ENCODE assay signal across 15 mouse cellular contexts in the genomic region with DNA sequence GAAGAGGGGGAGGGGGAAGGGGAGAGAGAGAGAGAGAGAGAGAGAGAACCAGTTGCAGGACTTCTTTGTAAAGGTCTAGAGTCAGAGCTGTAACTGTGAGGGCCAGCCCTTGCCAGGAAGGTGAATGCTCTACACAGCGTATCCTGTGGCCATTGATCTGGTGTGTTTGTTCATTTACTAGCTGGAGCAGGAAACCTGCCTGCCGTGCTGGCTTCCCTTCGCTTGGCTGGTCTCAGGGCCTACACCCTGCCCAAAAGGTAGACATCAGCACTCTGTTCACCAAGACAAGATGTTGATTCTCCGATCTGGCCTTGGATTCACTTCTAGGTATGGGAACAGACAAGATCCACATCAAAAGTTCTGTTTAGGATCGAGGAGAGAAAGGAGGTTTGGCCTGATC.
DNase-seq lines count a peak whose midpoint lies in the region; ATAC-seq and TF ChIP-seq lines count a peak whose summit lies in the region.
"Had no signal": no experiment of that assay in that cellular context is flagged by ENCODE, and none has a peak within 500 bp of the region (broad histone marks: within the 10 kb centered on the region; RNA-seq: fewer than 3 reads in every experiment).

No protein-coding gene starts in this region.

- peak; percentile 52; the same call in 1 of the 2 replicates for ATAC-seq in intestine, embryonic 15.5 days
- no peak for ATAC-seq in intestine, postnatal 0 days
- peak; percentile 78 for ATAC-seq in CD4-positive, CD25-positive, alpha-beta regulatory T cell, adult 4 months
- ATAC-seq in kidney, embryonic 14.5 days (ENCODE audit: low FRiP score, low TSS enrichment), result no peak
- ATAC-seq in liver, embryonic 16.5 days (ENCODE audit: low read depth), result 0 out of 2 replicates have a peak, but pooled peaks have one; percentile 43
- ATAC-seq: forebrain, embryonic 15.5 days; hindbrain, postnatal 0 days; lung, postnatal 0 days; midbrain, embryonic 13.5 days had no signal

- intact Hi-C loops in left cerebral cortex, postnatal 36 days (cut with DNase I), result no loop called here
- intact Hi-C loops in heart, postnatal 36 days (cut with DNase I), result no loop called here

- H3K9me3 ChIP-seq in intestine, embryonic 15.5 days, result no peaks in the 10 kb centered on the region
- H3K9me3 ChIP-seq in intestine, postnatal 0 days (ENCODE audit: control insufficient read depth), result no peaks in the 10 kb centered on the region
- H3K9me3 ChIP-seq in kidney, embryonic 14.5 days (ENCODE audit: control insufficient read depth, low read length), result no peaks in the 10 kb centered on the region
- H3K9me3 ChIP-seq in liver, embryonic 16.5 days (replicated peaks; ENCODE audit: control insufficient read depth, low read length), result no peaks in the 10 kb centered on the region
- H3K9me3 ChIP-seq: forebrain, embryonic 15.5 days; heart, embryonic 15.5 days; midbrain, embryonic 13.5 days; neural tube, embryonic 13.5 days had no signal

- 67% methylated on average over 5 of the region's 5 CpGs for WGBS in intestine, embryonic 15.5 days
- 64% methylated on average over 5 of the region's 5 CpGs for WGBS in intestine, postnatal 0 days
- WGBS in kidney, embryonic 14.5 days, result 65% methylated on average over 5 of the region's 5 CpGs
- 49% methylated on average over 5 of the region's 5 CpGs for WGBS in liver, embryonic 16.5 days (ENCODE audit: insufficient replicate concordance)

- peaks cover 23% of the 10 kb centered on the region for H3K4me1 ChIP-seq in intestine, embryonic 15.5 days (replicated peaks)
- peaks cover 7% of the 10 kb centered on the region; the same call in 1 of the 2 replicates for H3K4me1 ChIP-seq in intestine, postnatal 0 days (replicated peaks; ENCODE audit: control insufficient read depth, insufficient read depth, low read length)
- H3K4me1 ChIP-seq in kidney, embryonic 14.5 days (ENCODE audit: control insufficient read depth, insufficient read depth, low read length), result peaks cover 35% of the 10 kb centered on the region
- H3K4me1 ChIP-seq in liver, embryonic 16.5 days (ENCODE audit: control insufficient read depth, low read depth, low read length), result no peaks in the 10 kb centered on the region; the same call in 1 of the 2 replicates

- H3K27me3 ChIP-seq in intestine, embryonic 15.5 days (replicated peaks), result no peaks in the 10 kb centered on the region
- no peaks in the 10 kb centered on the region for H3K27me3 ChIP-seq in intestine, postnatal 0 days (replicated peaks; ENCODE audit: control insufficient read depth, insufficient read depth, low read length)
- H3K27me3 ChIP-seq in kidney, embryonic 14.5 days (ENCODE audit: control insufficient read depth, insufficient read depth, low read length), result no peaks in the 10 kb centered on the region
- H3K27me3 ChIP-seq in liver, embryonic 16.5 days (ENCODE audit: control insufficient read depth, insufficient read depth, low read depth, low read length), result no peaks in the 10 kb centered on the region
- H3K27me3 ChIP-seq: forebrain, embryonic 15.5 days; heart, embryonic 15.5 days; midbrain, embryonic 13.5 days; neural tube, embryonic 13.5 days had no signal

- H3K27ac ChIP-seq in intestine, embryonic 15.5 days, result no peak overlapping the region
- H3K27ac ChIP-seq in intestine, postnatal 0 days (ENCODE audit: low read depth, low read length), result no peak overlapping the region
- H3K27ac ChIP-seq in kidney, embryonic 14.5 days (ENCODE audit: low read depth, low read length), result 0 out of 2 replicates have a peak overlapping the region, but pooled peaks have one; percentile 3
- no peak overlapping the region for H3K27ac ChIP-seq in liver, embryonic 16.5 days (ENCODE audit: low read length)
- H3K27ac ChIP-seq: forebrain, embryonic 15.5 days; heart, embryonic 15.5 days; hindbrain, postnatal 0 days; midbrain, embryonic 13.5 days; neural tube, embryonic 13.5 days had no signal

- H3K4me3 ChIP-seq in intestine, embryonic 15.5 days (replicated peaks), result no peak overlapping the region
- H3K4me3 ChIP-seq in intestine, postnatal 0 days (ENCODE audit: low read depth, low read length), result no peak overlapping the region
- no peak overlapping the region for H3K4me3 ChIP-seq in kidney, embryonic 14.5 days (ENCODE audit: low read length)
- no peak overlapping the region for H3K4me3 ChIP-seq in liver, embryonic 16.5 days (ENCODE audit: low read depth, low read length)
- H3K4me3 ChIP-seq: forebrain, embryonic 15.5 days; heart, embryonic 15.5 days; midbrain, embryonic 13.5 days; neural tube, embryonic 13.5 days had no signal

- H3K9ac ChIP-seq in intestine, embryonic 15.5 days, result no peak overlapping the region
- H3K9ac ChIP-seq in intestine, postnatal 0 days (ENCODE audit: low read depth, low read length), result no peak overlapping the region
- H3K9ac ChIP-seq in kidney, embryonic 14.5 days (ENCODE audit: low read depth, low read length), result no peak overlapping the region
- H3K9ac ChIP-seq in liver, embryonic 16.5 days (ENCODE audit: low read depth, low read length), result no peak overlapping the region
- H3K9ac ChIP-seq: forebrain, embryonic 15.5 days; heart, embryonic 15.5 days; midbrain, embryonic 13.5 days; neural tube, embryonic 13.5 days had no signal

- no peaks in the 10 kb centered on the region for H3K36me3 ChIP-seq in intestine, embryonic 15.5 days
- no peaks in the 10 kb centered on the region for H3K36me3 ChIP-seq in intestine, postnatal 0 days (ENCODE audit: control insufficient read depth, insufficient read depth)
- H3K36me3 ChIP-seq in kidney, embryonic 14.5 days (ENCODE audit: control insufficient read depth, insufficient read depth, low read length), result no peaks in the 10 kb centered on the region
- H3K36me3 ChIP-seq in liver, embryonic 16.5 days (ENCODE audit: control insufficient read depth, insufficient read depth), result no peaks in the 10 kb centered on the region
- H3K36me3 ChIP-seq: forebrain, embryonic 15.5 days; heart, embryonic 15.5 days; midbrain, embryonic 13.5 days; neural tube, embryonic 13.5 days had no signal

- TF ChIP-seq CTCF in intestine, postnatal 0 days (IDR thresholded peaks at IDR 0.05; ENCODE audit: low read depth), result no peak

- H3K4me2 ChIP-seq in intestine, embryonic 15.5 days (replicated peaks), result no peak overlapping the region
- no peak overlapping the region for H3K4me2 ChIP-seq in intestine, postnatal 0 days (replicated peaks; ENCODE audit: low read depth)
- no peak overlapping the region for H3K4me2 ChIP-seq in kidney, embryonic 14.5 days (replicated peaks; ENCODE audit: low read depth, low read length)
- H3K4me2 ChIP-seq in liver, embryonic 16.5 days (ENCODE audit: low read depth, low read length), result no peak overlapping the region
- H3K4me2 ChIP-seq: forebrain, embryonic 15.5 days; heart, embryonic 15.5 days; midbrain, embryonic 13.5 days; neural tube, embryonic 13.5 days had no signal

- no peak for DNase-seq in left cerebral cortex, postnatal 36 days (ENCODE audit: low spot score in 2 of 2)
- DNase-seq in heart, postnatal 36 days, result no peak
- DNase-seq in adrenal gland, postnatal 14 days, result no peak
- DNase-seq: cerebellum, postnatal 36 days had no signal

Comparison
In these comparisons a context has a peak if more than half of its experiments do, and no peak if none do; other contexts are left out.
1. ATAC-seq: peak in intestine, embryonic 15.5 days (single experiment), CD4-positive, CD25-positive, alpha-beta regulatory T cell, adult 4 months (single experiment) and liver, embryonic 16.5 days (single experiment); none in intestine, postnatal 0 days (single experiment) and kidney, embryonic 14.5 days (single experiment).